Comparison of ENCODE assay signal across 9 mouse cellular contexts in genomic region chr9:37462764-37463163, GRCm38 (mm10). TPM values are rescaled to one million over a fixed set of nuclear protein-coding genes. Genes with fewer than 3 reads are reported as not detected.
DNase-seq lines count a peak whose midpoint lies in the region; ATAC-seq and TF ChIP-seq lines count a peak whose summit lies in the region.
"Had no signal": no experiment of that assay in that cellular context is flagged by ENCODE, and none has a peak within 500 bp of the region (broad histone marks: within the 10 kb centered on the region; RNA-seq: fewer than 3 reads in every experiment).

No protein-coding gene starts in this region.

- ATAC-seq in kidney, embryonic 16.5 days (ENCODE audit: low FRiP score, low TSS enrichment), result no peak
- no peak for ATAC-seq in heart, postnatal 0 days (ENCODE audit: insufficient read depth, low read depth)
- no peak for ATAC-seq in monocyte, adult 5-6 weeks (replicated peaks; ENCODE audit: insufficient number of reproducible peaks, low FRiP score, low TSS enrichment, poor library complexity, severe bottlenecking)

- H3K4me3 ChIP-seq in kidney, embryonic 16.5 days (ENCODE audit: low read length), result no peak overlapping the region
- no peak overlapping the region for H3K4me3 ChIP-seq in E14TG2a.4 (replicated peaks; ENCODE audit: low read length)
- no peak overlapping the region for H3K4me3 ChIP-seq in heart, postnatal 0 days (ENCODE audit: low read depth, low read length)
- H3K4me3 ChIP-seq: embryonic facial prominence, embryonic 15.5 days had no signal

- peaks cover 64% of the 10 kb centered on the region for H3K27me3 ChIP-seq in kidney, embryonic 16.5 days (ENCODE audit: insufficient read depth, low read length)
- peaks cover 47% of the 10 kb centered on the region for H3K27me3 ChIP-seq in E14TG2a.4 (ENCODE audit: insufficient read depth, low read length)
- H3K27me3 ChIP-seq in heart, postnatal 0 days (ENCODE audit: control insufficient read depth, insufficient read depth, low read length), result peaks cover 52% of the 10 kb centered on the region

- no peaks in the 10 kb centered on the region for H3K36me3 ChIP-seq in kidney, embryonic 16.5 days (ENCODE audit: insufficient read depth, low read length)
- H3K36me3 ChIP-seq in E14TG2a.4 (ENCODE audit: insufficient read depth, low read length), result no peaks in the 10 kb centered on the region
- no peaks in the 10 kb centered on the region for H3K36me3 ChIP-seq in heart, postnatal 0 days (replicated peaks; ENCODE audit: control insufficient read depth, insufficient read depth, low read length)
- H3K36me3 ChIP-seq: embryonic facial prominence, embryonic 15.5 days had no signal

- peaks cover 13% of the 10 kb centered on the region for H3K4me1 ChIP-seq in kidney, embryonic 16.5 days (ENCODE audit: insufficient read depth, low read length)
- H3K4me1 ChIP-seq in E14TG2a.4 (replicated peaks; ENCODE audit: low read depth, low read length), result peaks cover 13% of the 10 kb centered on the region
- peaks cover 11% of the 10 kb centered on the region; the same call in 1 of the 2 replicates for H3K4me1 ChIP-seq in heart, postnatal 0 days (ENCODE audit: control insufficient read depth, insufficient read depth)

- peak; percentile 12 for DNase-seq in kidney, adult 11 months
- DNase-seq in adrenal gland, postnatal 36 days, result peak; percentile 38 to 66
- peak; percentile 68 for DNase-seq in heart, postnatal 0 days (ENCODE audit: low spot score)
- peak; percentile 32 for DNase-seq in layer of hippocampus, adult 9-11 months
- peak; percentile 70 for DNase-seq in naive thymus-derived CD4-positive, alpha-beta T cell, adult 2 months (ENCODE audit: low read depth)

- H3K27ac ChIP-seq in kidney, embryonic 16.5 days (ENCODE audit: low read length), result no peak overlapping the region
- no peak overlapping the region for H3K27ac ChIP-seq in heart, postnatal 0 days (ENCODE audit: low read depth)
- H3K27ac ChIP-seq: embryonic facial prominence, embryonic 15.5 days had no signal

- peak; percentile 63 for TF ChIP-seq CTCF in E14TG2a.4 (conservative IDR thresholded peaks at IDR 0.05; ENCODE audit: low read length)
- peak; percentile 72 for TF ChIP-seq CTCF in heart, postnatal 0 days (IDR thresholded peaks at IDR 0.05; ENCODE audit: low read depth)

- H3K4me2 ChIP-seq in kidney, embryonic 16.5 days (replicated peaks; ENCODE audit: low read depth, low read length), result no peak overlapping the region
- H3K4me2 ChIP-seq in heart, postnatal 0 days (ENCODE audit: low read depth, low read length), result no peak overlapping the region
- H3K4me2 ChIP-seq: embryonic facial prominence, embryonic 15.5 days had no signal

- no peak overlapping the region for H3K9ac ChIP-seq in kidney, embryonic 16.5 days (replicated peaks; ENCODE audit: low read length)
- H3K9ac ChIP-seq in heart, postnatal 0 days (replicated peaks; ENCODE audit: low read depth, low read length), result no peak overlapping the region
- H3K9ac ChIP-seq: embryonic facial prominence, embryonic 15.5 days had no signal

- 8% methylated on average over 7 of the region's 7 CpGs for WGBS in kidney, embryonic 16.5 days
- 14% methylated on average over 7 of the region's 7 CpGs for WGBS in heart, postnatal 0 days

- no peak for TF ChIP-seq EP300 in heart, postnatal 0 days (IDR thresholded peaks at IDR 0.05; ENCODE audit: low read depth)

- no peaks in the 10 kb centered on the region for H3K9me3 ChIP-seq in kidney, embryonic 16.5 days (ENCODE audit: low read length)
- H3K9me3 ChIP-seq in E14TG2a.4 (ENCODE audit: low read length), result no peaks in the 10 kb centered on the region
- H3K9me3 ChIP-seq in heart, postnatal 0 days (replicated peaks; ENCODE audit: control insufficient read depth, low read length), result no peaks in the 10 kb centered on the region
- H3K9me3 ChIP-seq: embryonic facial prominence, embryonic 15.5 days had no signal

RNA-seq across cellular contexts. Expression of gene Msantd2, which starts 26.4 kb away (rescaled TPM):
- 18.1 and 20.0 TPM in 2 replicates for polyA plus RNA-seq in kidney, embryonic 16.5 days (2015; fragmentation: Nextera tagmentation; extraction: Ambion mirVana)
- total RNA-seq in adrenal gland, postnatal 36 days (2021), result 10 to 100 TPM; 17.4 to 29.5 TPM
- total RNA-seq in heart, postnatal 0 days (2014; rRNA removed; ENCODE audit: low replicate concordance), result 3.8 and 5.3 TPM in 2 replicates
- 5.8 and 6.4 TPM in 2 replicates for polyA plus RNA-seq in heart, postnatal 0 days (2015; fragmentation: Nextera tagmentation; extraction: Ambion mirVana)
- 20.9 to 44.1 TPM (median 28.5 TPM) in 3 replicates for total RNA-seq in monocyte, adult 5-6 weeks (2017)

RNA-seq across cellular contexts. Expression of gene Robo3, which starts 29.7 kb away (rescaled TPM):
- polyA plus RNA-seq in kidney, embryonic 16.5 days (2015; fragmentation: Nextera tagmentation; extraction: Ambion mirVana), result 0.29 and 0.35 TPM in 2 replicates
- under 1 TPM; 0.76 to 0.86 TPM for total RNA-seq in adrenal gland, postnatal 36 days (2021)
- not detected in 2 replicates for total RNA-seq in heart, postnatal 0 days (2014; rRNA removed; ENCODE audit: low replicate concordance)
- polyA plus RNA-seq in heart, postnatal 0 days (2015; fragmentation: Nextera tagmentation; extraction: Ambion mirVana), result 0.12 and 0.18 TPM in 2 replicates
- total RNA-seq in monocyte, adult 5-6 weeks (2017), result not detected in 3 replicates

Comparison
In these comparisons a context has a peak if more than half of its experiments do, and no peak if none do; other contexts are left out.
1. DNase-seq: peak in every context shown above with its lines; median percentile 70 in naive thymus-derived CD4-positive, alpha-beta T cell, adult 2 months; 68 in heart, postnatal 0 days; 52 in adrenal gland, postnatal 36 days; 32 in layer of hippocampus, adult 9-11 months; 12 in kidney, adult 11 months.